Mouse (Mus musculus) stomach, embryonic 14.5 days (tissue): Measurements from ENCODE around the gene Zic5. TPM values are rescaled to one million over a fixed set of nuclear protein-coding genes. Genes with fewer than 3 reads are reported as not detected.

Experiments used
- ATAC-seq: fragments of 200-750 bp; cut with Nextera tagmentation; 2 replicates; pipeline ENCODE4 v1.8.0; 2017; ENCODE audit warnings: low read depth, moderate TSS enrichment; ENCODE audit not compliant: insufficient number of reproducible peaks, insufficient read depth, low FRiP score
- H3K27ac ChIP-seq: fragments of 300-500 bp; sonication (generic); 2 replicates; pipeline ENCODE4 v1.5.1; 2014; ENCODE audit warnings: mild to moderate bottlenecking, low read length, moderate library complexity, mixed read lengths
- H3K27me3 ChIP-seq: fragments of 300-500 bp; sonication (generic); 2 replicates; pipeline ENCODE4 v1.6.1; 2014; ENCODE audit warnings: low read length, control low read depth, mixed read lengths; ENCODE audit not compliant: control insufficient read depth, insufficient read depth
- H3K36me3 ChIP-seq: fragments of 300-500 bp; sonication (generic); 2 replicates; pipeline ENCODE4 v1.6.1; 2014; ENCODE audit warnings: mild to moderate bottlenecking, control low read depth, low read length, moderate library complexity, mixed read lengths; ENCODE audit not compliant: control insufficient read depth, insufficient read depth
- H3K4me1 ChIP-seq: fragments of 300-500 bp; sonication (generic); 2 replicates; pipeline ENCODE4 v1.6.1; 2014; ENCODE audit warnings: low read length, control low read depth, mixed read lengths; ENCODE audit not compliant: control insufficient read depth, insufficient read depth
- H3K4me2 ChIP-seq: fragments of 300-500 bp; sonication (generic); replicated peaks from 2 replicates; pipeline ENCODE4 v1.6.1; 2014; ENCODE audit warnings: low read depth, low read length, control low read depth
- H3K4me3 ChIP-seq: fragments of 300-500 bp; sonication (generic); 2 replicates; pipeline ENCODE4 v1.5.1; 2014; ENCODE audit warnings: low read depth, low read length, control low read depth
- H3K9ac ChIP-seq: fragments of 300-500 bp; sonication (generic); replicated peaks from 2 replicates; pipeline ENCODE4 v1.6.1; 2014; ENCODE audit warnings: low read depth, mild to moderate bottlenecking, control low read depth, low read length, moderate library complexity, mixed read lengths
- H3K9me3 ChIP-seq: fragments of 300-500 bp; sonication (generic); 2 replicates; pipeline ENCODE4 v1.6.1; 2016; ENCODE audit warnings: low read depth, low read length, control low read depth; ENCODE audit not compliant: control insufficient read depth
- WGBS: fragments of 180-500 bp; shearing (Covaris S2); extraction: QIAGEN DNeasy Blood & Tissue Kit; methylation state at CpG from one replicate; pipeline ENCODE4 v1.1.7; 2014; 5-methylcytosine and 5-hydroxymethylcytosine counted together
- polyA plus RNA-seq: library from polyadenylated mRNA; unstranded; fragments of >200 nt; fragmentation: Nextera tagmentation; extraction: Ambion mirVana; gene quantifications from 2 replicates; pipeline ENCODE4 v1.2.1, GENCODE M21; 2014

The Zic5 gene
- polyA plus RNA-seq, result not detected in 2 replicates

DNA sequence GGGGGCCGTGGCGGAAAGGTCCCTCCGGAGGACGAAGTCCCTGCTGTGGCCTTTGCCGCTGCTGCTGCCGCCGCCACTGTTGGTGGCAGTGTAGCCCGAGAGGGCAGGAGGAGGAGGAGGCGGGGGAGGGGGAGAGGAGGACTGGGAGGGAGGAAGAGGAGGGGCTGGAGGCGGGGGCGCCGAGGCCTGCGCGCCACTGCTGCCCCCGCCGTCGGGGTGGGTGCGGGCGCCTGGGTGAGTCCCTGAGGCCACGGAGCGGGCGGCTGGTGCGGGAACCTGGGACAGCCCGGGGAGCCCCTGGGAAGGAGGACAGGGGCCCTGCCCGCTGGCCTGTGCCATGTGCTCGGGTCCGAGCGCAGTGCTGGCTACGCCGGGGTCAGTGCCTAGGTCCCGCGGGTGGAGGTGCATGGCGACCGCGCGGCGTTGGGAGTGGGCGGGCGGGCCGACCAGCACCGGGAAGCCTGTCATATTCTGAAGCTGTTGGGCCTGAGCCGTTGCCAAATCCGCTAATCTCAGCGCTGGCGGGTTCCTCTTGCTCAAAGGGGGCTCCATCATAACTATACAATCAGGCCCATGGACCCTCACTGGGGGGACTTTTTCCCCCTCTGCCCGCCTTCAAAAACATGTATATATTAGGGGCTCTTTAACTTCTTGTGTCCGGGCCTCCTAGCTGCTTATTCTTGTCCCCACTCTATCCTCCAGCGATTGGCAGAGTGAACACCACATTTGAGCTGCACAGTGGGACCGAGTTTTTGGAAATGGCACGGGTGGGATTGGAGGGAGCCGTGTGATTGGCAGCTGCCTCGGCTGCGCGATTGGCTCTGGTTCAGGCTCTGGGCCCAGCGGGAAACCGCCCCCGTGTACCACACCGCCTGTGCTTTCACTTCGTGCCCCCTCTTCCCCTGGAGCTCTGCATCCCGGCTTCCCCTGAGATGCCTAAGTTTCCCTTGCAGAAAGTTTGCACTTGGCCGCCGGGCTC is at the start of gene Zic5:
Gene Zic5, minus strand, starts transcription at position 915 of the 979 bp plus-strand sequence.
- Histone ChIP-seq H3K36me3 (no peaks in the 10 kb centered on the region), H3K9ac (no peak within 1 kb of the TSS), H3K4me2 (peak within 1 kb of the TSS; percentile 82), H3K27ac (no peak within 1 kb of the TSS), H3K9me3 (no peaks in the 10 kb centered on the region), H3K4me3 (peak within 1 kb of the TSS; percentile 32), H3K27me3 (peaks cover 65% of the 10 kb centered on the region), H3K4me1 (peaks cover 19% of the 10 kb centered on the region)
- no peak; the same call in 1 of the 2 replicates for ATAC-seq
- under 1% methylated on average over 41 of the region's 62 CpGs for WGBS

DNA sequence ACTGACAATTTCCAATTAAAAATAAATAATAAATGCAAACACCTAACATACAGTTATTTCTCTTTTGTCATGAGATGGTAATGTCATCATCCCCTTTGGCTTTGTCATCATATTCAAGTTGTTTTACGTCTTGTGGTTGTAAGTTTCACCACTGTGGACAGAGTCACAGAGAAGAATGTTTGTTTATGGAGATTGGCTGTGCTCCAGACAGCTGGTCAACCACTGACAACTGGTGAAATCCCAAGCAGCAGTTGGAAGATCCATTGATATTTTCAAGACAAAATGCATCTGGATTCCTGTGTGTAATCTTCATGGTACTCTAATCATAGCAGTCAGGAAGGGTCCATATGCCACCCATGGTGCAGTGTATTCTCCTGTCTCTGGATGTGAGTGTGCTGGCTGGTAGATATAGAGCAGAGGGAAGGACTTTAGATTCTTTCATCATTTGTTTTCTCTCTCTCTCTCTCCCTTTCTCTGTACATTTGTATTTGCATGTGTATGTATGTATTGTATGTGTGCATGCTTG is 48.1 kb upstream of the Zic5 start:
- no peak for ATAC-seq
- no peak overlapping the region for H3K9ac ChIP-seq
- no peak overlapping the region for H3K27ac ChIP-seq
- no peaks in the 10 kb centered on the region for H3K4me1 ChIP-seq
- no peaks in the 10 kb centered on the region for H3K36me3 ChIP-seq
- no peak overlapping the region for H3K4me2 ChIP-seq
- no peak overlapping the region for H3K4me3 ChIP-seq
- no peaks in the 10 kb centered on the region for H3K27me3 ChIP-seq
- no peaks in the 10 kb centered on the region for H3K9me3 ChIP-seq
- 34% methylated on average over 1 of the region's 1 CpGs for WGBS

GRCm38 (mm10) chr14:122511519-122511918 is 46.0 kb upstream of the Zic5 start:
- Histone ChIP-seq H3K4me1 (no peaks in the 10 kb centered on the region), H3K4me2 (no peak overlapping the region), H3K9ac (no peak overlapping the region), H3K4me3 (no peak overlapping the region), H3K27ac (no peak overlapping the region), H3K36me3 (no peaks in the 10 kb centered on the region), H3K9me3 (no peaks in the 10 kb centered on the region), H3K27me3 (no peaks in the 10 kb centered on the region)
- ATAC-seq, result peak; percentile 71; the same call in 1 of the 2 replicates
- 52% methylated on average over 3 of the region's 3 CpGs for WGBS

- Histone ChIP-seq H3K36me3 (no peaks in the 10 kb centered on the region), H3K4me3 (no peak overlapping the region), H3K4me1 (no peaks in the 10 kb centered on the region), H3K4me2 (no peak overlapping the region), H3K27ac (no peak overlapping the region), H3K27me3 (no peaks in the 10 kb centered on the region), H3K9ac (no peak overlapping the region), H3K9me3 (no peaks in the 10 kb centered on the region)
- no peak for ATAC-seq
- WGBS, result 16% methylated on average over 2 of the region's 2 CpGs
Observed at GRCm38 (mm10) chr14:122509058-122509457, 43.6 kb upstream of the Zic5 start.

DNA sequence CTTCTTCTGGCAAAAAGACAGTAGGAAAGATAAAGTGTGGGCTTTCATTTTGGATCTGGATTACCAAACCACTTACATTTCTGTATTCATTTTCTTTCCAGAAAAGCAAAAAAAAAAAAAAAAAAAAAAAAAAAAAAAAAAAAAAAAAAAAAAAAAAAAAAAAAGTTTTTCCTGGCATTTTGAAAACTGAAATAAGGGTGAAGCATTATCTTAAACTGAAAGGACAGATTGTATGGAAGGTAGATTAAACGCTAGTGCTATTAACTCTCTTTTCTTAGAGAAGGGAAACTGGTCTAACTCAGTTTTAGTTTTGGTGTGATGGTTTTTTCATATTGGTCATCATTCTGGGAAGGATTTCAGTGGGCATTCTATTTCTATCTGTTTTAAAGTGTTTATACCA is 26.5 kb upstream of the Zic5 start:
- Histone ChIP-seq H3K27me3 (peaks cover 35% of the 10 kb centered on the region), H3K36me3 (no peaks in the 10 kb centered on the region), H3K9ac (no peak overlapping the region), H3K4me2 (no peak overlapping the region), H3K4me3 (no peak overlapping the region), H3K4me1 (no peaks in the 10 kb centered on the region), H3K27ac (no peak overlapping the region), H3K9me3 (no peaks in the 10 kb centered on the region)
- ATAC-seq, result no peak
- 71% methylated on average over 1 of the region's 1 CpGs for WGBS

GRCm38 (mm10) chr14:122491521-122491920 is 26.0 kb upstream of the Zic5 start:
- 69% methylated on average over 6 of the region's 6 CpGs for WGBS
- Histone ChIP-seq H3K27ac (no peak overlapping the region), H3K9me3 (no peaks in the 10 kb centered on the region), H3K4me2 (no peak overlapping the region), H3K4me1 (no peaks in the 10 kb centered on the region), H3K27me3 (peaks cover 37% of the 10 kb centered on the region), H3K4me3 (no peak overlapping the region), H3K9ac (no peak overlapping the region), H3K36me3 (no peaks in the 10 kb centered on the region)
- no peak for ATAC-seq

DNA sequence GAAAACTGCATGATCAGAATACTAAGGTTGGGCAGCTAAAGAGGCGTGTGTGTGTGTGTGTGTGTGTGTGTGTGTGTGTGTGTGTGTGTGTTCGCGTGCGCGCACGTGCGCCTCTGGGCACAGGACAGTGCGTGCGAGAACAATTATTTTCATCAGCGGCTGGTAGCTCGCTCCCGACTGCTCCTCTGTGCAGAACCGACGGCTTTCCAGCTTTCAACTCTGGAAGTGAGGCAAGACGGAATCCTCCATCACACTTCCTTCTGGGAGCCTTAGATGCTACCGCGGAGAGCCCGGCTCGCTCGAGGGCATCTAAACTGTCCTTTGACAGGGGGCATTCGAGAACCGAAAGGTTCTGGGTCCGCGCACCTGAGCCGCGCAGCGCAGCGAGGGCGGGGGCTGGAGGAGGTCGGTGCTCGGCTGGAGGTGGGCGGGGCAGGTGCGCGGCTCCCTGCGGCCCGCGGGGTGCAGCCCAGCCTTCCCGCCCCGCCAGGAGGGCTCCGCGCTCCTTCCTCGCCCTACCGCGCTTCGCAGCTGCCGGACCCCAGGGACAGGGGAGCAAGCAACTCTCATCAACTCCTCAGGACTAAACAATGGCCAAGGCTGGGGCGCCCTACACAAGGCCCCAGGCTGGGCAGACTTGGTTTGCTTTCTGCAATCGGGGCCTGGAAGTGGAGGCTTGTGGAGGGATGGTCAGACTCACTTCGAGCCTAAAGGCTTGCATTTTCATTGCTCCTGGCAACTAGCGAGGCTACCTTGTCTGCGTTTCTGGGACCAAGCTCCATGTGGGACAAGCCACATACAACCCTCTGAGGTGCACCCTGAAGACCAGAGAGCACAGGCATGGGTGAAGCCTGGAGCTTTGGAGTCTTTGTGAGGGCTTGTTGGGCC is 25.2 kb upstream of the Zic5 start, which contains the start of gene Gm10837:
Gene Gm10837, plus strand, starts transcription at position 146 of the 888 bp plus-strand sequence.
- H3K4me3 ChIP-seq, result peak within 1 kb of the TSS; percentile 9; the same call in 1 of the 2 replicates
- no peak within 1 kb of the TSS for H3K9ac ChIP-seq
- H3K4me1 ChIP-seq, result no peaks in the 10 kb centered on the region
- H3K4me2 ChIP-seq, result peak within 1 kb of the TSS; percentile 15; the same call in 1 of the 2 replicates
- peak; percentile 46; the same call in 1 of the 2 replicates for ATAC-seq
- H3K9me3 ChIP-seq, result no peaks in the 10 kb centered on the region
- 2% methylated on average over 49 of the region's 51 CpGs for WGBS
- H3K27ac ChIP-seq, result no peak within 1 kb of the TSS
- H3K27me3 ChIP-seq, result peaks cover 41% of the 10 kb centered on the region
- H3K36me3 ChIP-seq, result no peaks in the 10 kb centered on the region
